ENCODE assay signal across 8 mouse cellular contexts in the genomic region with DNA sequence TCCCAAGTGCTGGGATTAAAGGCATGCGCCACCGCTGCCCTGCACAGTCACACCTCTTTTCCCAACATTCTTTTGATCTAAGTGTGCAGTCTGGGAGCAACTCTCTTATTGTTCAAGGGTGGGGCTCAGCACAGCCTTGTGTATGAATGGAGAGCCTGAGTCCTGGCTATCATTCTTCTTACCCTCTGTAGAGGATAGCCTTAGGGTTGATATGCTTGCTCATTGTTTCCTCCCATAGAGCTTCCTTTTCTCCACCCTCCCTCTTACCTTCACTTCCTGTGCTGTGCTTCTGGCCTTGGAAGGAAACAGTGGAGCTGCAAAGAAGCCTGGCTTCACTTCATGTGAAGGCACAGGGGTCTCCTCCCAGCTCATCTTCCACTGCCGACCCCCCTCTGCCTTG. TPM values are rescaled to one million over a fixed set of nuclear protein-coding genes. Genes with fewer than 3 reads are reported as not detected.
DNase-seq lines count a peak whose midpoint lies in the region; ATAC-seq and TF ChIP-seq lines count a peak whose summit lies in the region.

TSS of gene Cd63 (plus strand) at position 292 of the 400 bp plus-strand sequence.

- TF ChIP-seq POLR2A in kidney, adult 2 months (IDR thresholded peaks at IDR 0.05; ENCODE audit: low read depth, low read length), result no peak

- peaks cover 18% of the 10 kb centered on the region; the same call in 1 of the 2 replicates for H3K4me1 ChIP-seq in kidney, adult 2 months (ENCODE audit: control insufficient read depth, insufficient read depth, low read length)
- peaks cover 13% of the 10 kb centered on the region for H3K4me1 ChIP-seq in hindbrain, embryonic 15.5 days (replicated peaks)
- H3K4me1 ChIP-seq in liver, embryonic 16.5 days (ENCODE audit: control insufficient read depth, low read depth, low read length), result no peaks in the 10 kb centered on the region; the same call in 1 of the 2 replicates

- H3K4me2 ChIP-seq in hindbrain, embryonic 15.5 days, result no peak within 1 kb of the TSS
- no peak within 1 kb of the TSS for H3K4me2 ChIP-seq in liver, embryonic 16.5 days (ENCODE audit: low read depth, low read length)

- 74% methylated on average over 3 of the region's 3 CpGs for WGBS in kidney, adult 2 months
- 85% methylated on average over 3 of the region's 3 CpGs for WGBS in hindbrain, embryonic 15.5 days
- WGBS in liver, embryonic 16.5 days (ENCODE audit: insufficient replicate concordance), result 62% methylated on average over 3 of the region's 3 CpGs

- H3K9ac ChIP-seq in hindbrain, embryonic 15.5 days, result no peak within 1 kb of the TSS
- H3K9ac ChIP-seq in liver, embryonic 16.5 days (ENCODE audit: low read depth, low read length), result no peak within 1 kb of the TSS

- peak within 1 kb of the TSS; percentile 92 for H3K27ac ChIP-seq in kidney, adult 2 months (ENCODE audit: insufficient read depth, low read depth, low read length)
- H3K27ac ChIP-seq in hindbrain, embryonic 15.5 days (replicated peaks), result no peak within 1 kb of the TSS
- no peak within 1 kb of the TSS for H3K27ac ChIP-seq in liver, embryonic 16.5 days (ENCODE audit: low read length)

- H3K36me3 ChIP-seq in kidney, adult 2 months (ENCODE audit: control insufficient read depth, insufficient read depth, low read length), result no peaks in the 10 kb centered on the region
- H3K36me3 ChIP-seq in hindbrain, embryonic 15.5 days, result no peaks in the 10 kb centered on the region
- H3K36me3 ChIP-seq in liver, embryonic 16.5 days (ENCODE audit: control insufficient read depth, insufficient read depth), result no peaks in the 10 kb centered on the region

- TF ChIP-seq CTCF in kidney, adult 2 months (conservative IDR thresholded peaks at IDR 0.05; ENCODE audit: insufficient read depth, insufficient read length, low read depth, low read length), result no peak

- H3K4me3 ChIP-seq in kidney, adult 2 months (ENCODE audit: insufficient read depth, low read depth, low read length), result no peak within 1 kb of the TSS
- H3K4me3 ChIP-seq in hindbrain, embryonic 15.5 days, result no peak within 1 kb of the TSS
- H3K4me3 ChIP-seq in liver, embryonic 16.5 days (ENCODE audit: low read depth, low read length), result no peak within 1 kb of the TSS

- no peaks in the 10 kb centered on the region for H3K9me3 ChIP-seq in hindbrain, embryonic 15.5 days
- H3K9me3 ChIP-seq in liver, embryonic 16.5 days (replicated peaks; ENCODE audit: control insufficient read depth, low read length), result no peaks in the 10 kb centered on the region

- no peak for ATAC-seq in hindbrain, embryonic 15.5 days (ENCODE audit: low FRiP score, low read depth)
- no peak for ATAC-seq in liver, embryonic 16.5 days (ENCODE audit: low read depth)
- no peak for ATAC-seq in megakaryocyte-erythroid progenitor cell, adult 5-6 weeks (replicated peaks; ENCODE audit: low FRiP score, low TSS enrichment, poor library complexity, severe bottlenecking)

- H3K27me3 ChIP-seq in kidney, adult 2 months (replicated peaks; ENCODE audit: control insufficient read depth, insufficient read depth, low read length), result no peaks in the 10 kb centered on the region
- H3K27me3 ChIP-seq in hindbrain, embryonic 15.5 days, result peaks cover 13% of the 10 kb centered on the region
- peaks cover 13% of the 10 kb centered on the region for H3K27me3 ChIP-seq in liver, embryonic 16.5 days (ENCODE audit: control insufficient read depth, insufficient read depth, low read depth, low read length)

- no peak for DNase-seq in kidney, adult 2 months
- no peak for DNase-seq in kidney, postnatal 10 days
- no peak for DNase-seq in adrenal gland, postnatal 10 days
- DNase-seq in gastrocnemius, adult 8-10 months (ENCODE audit: low spot score in 2 of 2), result no peak
- DNase-seq in urinary bladder, postnatal 10 days (ENCODE audit: low spot score), result no peak

RNA-seq across cellular contexts. Expression of gene Cd63, which starts in this region (rescaled TPM):
- 713 and 847 TPM in 2 replicates for polyA plus RNA-seq in kidney, adult 2 months (2012; rRNA removed)
- total RNA-seq in adrenal gland, postnatal 10 days (2021), result 100 to 1,000 TPM; 243 to 263 TPM
- total RNA-seq in gastrocnemius, adult 8-10 months (2022), result 100 to 1,000 TPM; 136 to 170 (median 151) TPM
- 262 and 274 TPM in 2 replicates for polyA plus RNA-seq in hindbrain, embryonic 15.5 days (2015; fragmentation: Nextera tagmentation; extraction: Ambion mirVana)
- 97.4 and 109 TPM in 2 replicates for polyA plus RNA-seq in liver, embryonic 16.5 days (2015; fragmentation: Nextera tagmentation; extraction: Ambion mirVana)
- 6.8 and 19.4 TPM in 2 replicates for total RNA-seq in megakaryocyte-erythroid progenitor cell, adult 5-6 weeks (2014; fragmentation: Nextera tagmentation)
- 15.5 and 18.0 TPM in 2 replicates for total RNA-seq in megakaryocyte-erythroid progenitor cell, adult 5-6 weeks (2017)

Comparison
In these comparisons a context has a peak if more than half of its experiments do, and no peak if none do; other contexts are left out.
1. RNA of gene Cd63 (total RNA-seq): 243 to 263 TPM in adrenal gland, postnatal 10 days and 136 to 170 TPM in gastrocnemius, adult 8-10 months; 6.8 to 19.4 TPM in megakaryocyte-erythroid progenitor cell, adult 5-6 weeks; every median in the first group is over 4 times any median in the second.